Mouse (Mus musculus) right cerebral cortex, postnatal 36 days (tissue): ENCODE measurements around the gene Sstr4.

Experiments used
- DNase-seq, 2 experiments: peaks; one replicate each; pipeline ENCODE4 v3.0.0; 2022; ENCODE audit warnings: low spot score in 2 of 2, mixed read lengths in 1 of 2

The Sstr4 gene

DNA sequence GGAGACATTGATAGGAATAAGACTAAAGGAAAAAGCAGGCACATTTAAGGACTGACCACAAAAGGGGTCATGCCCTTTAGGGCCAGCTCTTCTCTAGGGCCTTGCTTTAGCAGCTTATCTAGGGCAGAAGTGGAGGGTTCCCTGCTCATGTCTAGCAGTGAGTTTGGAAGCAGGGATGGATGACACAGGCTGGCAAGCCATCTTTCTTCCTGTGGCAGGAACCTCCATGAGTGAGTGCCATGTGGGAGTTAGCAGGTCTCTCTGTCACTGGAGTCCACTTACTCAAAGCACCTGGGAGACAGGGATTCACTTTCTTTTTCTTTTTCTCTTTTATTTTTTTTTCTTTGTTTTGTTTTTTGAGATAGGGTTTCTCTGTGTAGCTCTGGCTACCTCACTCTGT, 1.3 kb upstream of the Sstr4 start:
- no peak for DNase-seq

- DNase-seq: peak in 1 of 2 experiments; percentile 16
Measured at GRCm38 (mm10) chr2:148396209-148396608, 1.1 kb downstream of the Sstr4 start.

GRCm38 (mm10) chr2:148397015-148397783, 2.1 kb downstream of the Sstr4 start:
- no peak for DNase-seq

DNA sequence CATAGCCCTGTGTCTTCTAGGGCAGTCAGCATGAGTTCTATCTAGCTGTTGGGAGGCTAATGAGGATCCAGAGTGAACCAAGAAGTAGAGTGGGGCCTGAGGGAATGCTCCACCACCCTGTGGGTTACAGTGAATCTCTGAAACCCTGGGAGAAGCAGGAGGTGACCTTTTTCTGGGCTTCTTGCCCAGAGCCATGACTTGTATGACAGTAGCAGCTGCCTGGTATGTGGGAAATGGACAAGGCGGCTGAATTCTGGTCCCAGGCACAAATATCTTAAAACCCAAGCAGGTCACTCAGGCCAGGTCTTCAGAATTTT, 2.6 kb downstream of the Sstr4 start:
- DNase-seq: no peak

- no peak for DNase-seq
Measured at GRCm38 (mm10) chr2:148398901-148399685, 3.9 kb downstream of the Sstr4 start.

DNA sequence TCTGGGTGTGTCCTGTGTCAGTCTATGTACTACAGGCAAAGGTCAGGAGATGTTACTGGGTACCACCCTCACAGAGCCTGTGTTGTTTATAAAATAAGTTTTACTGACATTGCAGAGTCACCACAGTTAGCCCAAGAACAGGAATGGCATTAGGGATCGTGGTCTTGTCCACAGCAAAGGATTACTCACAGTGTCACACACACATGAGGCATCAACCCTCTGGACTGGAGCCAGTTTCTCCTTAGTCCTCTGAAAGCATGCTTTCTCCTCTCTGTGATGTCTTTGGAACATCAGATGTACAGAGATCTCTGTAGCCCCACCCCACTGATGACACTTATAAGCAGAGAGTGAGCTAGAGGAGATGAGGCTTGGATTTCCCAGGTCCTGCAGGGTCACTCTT, 7.1 kb downstream of the Sstr4 start:
- DNase-seq: no peak

DNA sequence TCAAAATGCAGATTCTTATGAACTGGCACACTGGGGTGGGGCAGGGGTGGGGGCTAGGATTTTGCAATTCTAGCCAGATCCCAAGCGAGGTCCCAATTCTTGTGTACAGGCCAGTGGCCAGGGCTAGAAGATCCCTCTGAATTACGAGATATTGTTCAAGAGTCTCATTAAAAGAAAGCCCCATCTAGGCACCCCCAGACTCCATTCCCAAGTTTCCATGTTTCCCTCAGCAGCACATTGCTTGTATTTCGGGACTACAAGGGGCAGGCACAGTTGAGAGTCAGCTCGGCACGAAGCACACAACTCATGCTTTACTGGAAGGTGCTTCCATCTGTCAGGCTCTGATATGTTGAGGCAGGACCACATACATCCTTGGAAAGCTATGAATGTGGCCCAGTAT, 9.8 kb downstream of the Sstr4 start:
- no peak for DNase-seq

DNA sequence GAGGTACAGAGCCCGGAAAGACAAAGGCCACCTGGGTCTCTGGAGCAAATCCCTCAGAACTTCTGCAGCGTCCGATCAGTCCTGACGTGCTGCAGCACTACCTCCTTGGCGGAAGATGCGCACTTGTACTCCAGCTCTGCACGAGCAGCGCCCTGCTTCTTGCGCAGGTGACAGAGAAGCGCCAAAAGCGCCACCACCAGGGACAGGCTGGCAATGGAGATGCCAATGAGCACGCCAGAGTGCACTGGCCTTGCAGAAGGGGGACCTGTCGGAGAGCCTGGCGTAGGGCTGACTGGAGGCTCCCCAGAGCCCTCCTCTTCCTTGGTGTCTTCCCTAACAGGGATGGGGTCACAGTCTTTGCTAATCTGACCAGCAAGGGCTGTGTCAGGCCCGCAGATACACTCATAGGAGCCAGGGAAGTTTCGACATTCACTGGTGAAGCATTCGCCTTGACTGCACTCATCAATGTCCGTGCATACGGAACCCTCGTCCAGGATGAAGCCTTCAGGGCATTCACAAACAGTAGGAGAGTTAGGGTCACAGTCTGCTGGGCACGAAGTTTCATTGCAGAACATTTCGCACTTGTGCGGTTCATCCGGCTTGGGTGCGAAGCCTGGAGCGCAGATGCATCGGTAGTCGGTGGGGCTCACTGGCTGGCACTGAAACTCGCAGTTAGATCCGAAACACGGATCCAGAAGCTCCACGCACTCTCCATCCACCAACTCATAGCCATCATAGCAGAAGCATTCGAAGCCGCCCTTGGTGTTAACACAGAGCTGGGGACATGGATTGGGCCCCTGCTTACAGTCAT, 11.2 kb downstream of the Sstr4 start:
- peak in 1 of 2 experiments; percentile 28 for DNase-seq

- no peak for DNase-seq
Measured at GRCm38 (mm10) chr2:148406971-148407869, 12.1 kb downstream of the Sstr4 start.

DNA sequence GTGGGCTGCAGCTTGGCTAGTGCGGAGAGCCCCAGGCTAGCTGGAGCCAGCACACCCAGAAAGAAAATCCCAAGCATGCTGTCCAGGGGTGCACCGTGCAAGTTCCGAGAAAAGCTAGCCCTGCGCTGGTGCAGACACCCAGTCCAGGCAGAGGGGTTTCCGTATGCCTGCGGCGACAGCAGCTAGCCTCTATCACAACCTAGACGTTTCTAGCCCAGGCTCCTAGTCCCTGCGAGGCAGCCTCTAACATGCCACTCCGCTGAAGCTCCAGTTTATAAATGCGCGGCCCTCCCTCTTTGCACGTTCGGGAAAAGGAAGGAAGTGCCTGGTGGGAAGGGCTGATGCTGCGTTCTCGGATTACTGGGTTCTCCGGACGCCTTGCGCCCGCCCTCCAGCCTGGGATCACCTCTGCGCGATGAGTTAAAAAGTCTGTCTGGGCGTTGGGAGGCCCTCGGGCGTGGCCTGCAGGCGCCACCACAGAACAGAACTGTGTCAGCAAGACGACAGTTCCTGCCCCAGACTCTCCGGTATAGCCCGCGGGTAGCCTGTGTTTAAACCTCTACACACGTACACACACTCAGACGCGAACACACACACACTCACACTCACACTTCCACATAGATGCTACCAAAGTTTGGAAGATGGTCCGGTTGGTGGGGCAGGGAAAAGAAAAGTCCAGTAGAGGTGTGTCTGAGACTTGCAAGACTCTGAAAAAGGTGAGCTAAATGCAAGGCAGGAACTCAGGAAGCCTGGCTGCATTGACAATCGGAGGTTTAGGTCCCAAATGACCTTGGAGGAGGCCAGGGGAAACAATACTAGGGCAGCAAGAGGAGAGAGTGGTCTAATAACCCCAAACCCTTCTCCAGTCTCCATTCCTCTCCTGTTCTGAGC, 13.0 kb downstream of the Sstr4 start, which contains the start of gene Thbd:
Gene Thbd (minus strand): TSS at position 319 of the 891 bp plus-strand sequence.
- DNase-seq: peak in 1 of 2 experiments; percentile 7

- DNase-seq: no peak
Measured at GRCm38 (mm10) chr2:148408761-148409120, 13.6 kb downstream of the Sstr4 start.

DNA sequence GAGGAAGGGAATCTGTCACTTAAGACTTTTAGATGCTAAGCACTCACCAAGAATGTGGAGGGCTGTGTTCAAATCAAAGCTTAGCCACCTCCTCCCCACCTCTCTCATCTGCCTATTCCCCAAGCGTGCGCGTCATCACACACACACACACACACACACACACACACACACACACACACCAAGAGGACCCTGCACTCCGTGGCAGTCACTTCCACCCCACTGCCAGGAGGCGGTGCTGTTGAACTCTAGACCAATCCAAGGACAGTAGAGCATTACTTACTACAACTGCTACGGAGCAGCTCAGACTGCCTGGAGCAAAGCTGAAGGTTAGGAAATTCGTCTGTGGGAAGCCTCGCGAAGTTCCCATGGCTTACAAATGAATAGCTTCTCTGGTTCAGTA, 14.0 kb downstream of the Sstr4 start:
- DNase-seq: peak; percentile 75 to 77

DNA sequence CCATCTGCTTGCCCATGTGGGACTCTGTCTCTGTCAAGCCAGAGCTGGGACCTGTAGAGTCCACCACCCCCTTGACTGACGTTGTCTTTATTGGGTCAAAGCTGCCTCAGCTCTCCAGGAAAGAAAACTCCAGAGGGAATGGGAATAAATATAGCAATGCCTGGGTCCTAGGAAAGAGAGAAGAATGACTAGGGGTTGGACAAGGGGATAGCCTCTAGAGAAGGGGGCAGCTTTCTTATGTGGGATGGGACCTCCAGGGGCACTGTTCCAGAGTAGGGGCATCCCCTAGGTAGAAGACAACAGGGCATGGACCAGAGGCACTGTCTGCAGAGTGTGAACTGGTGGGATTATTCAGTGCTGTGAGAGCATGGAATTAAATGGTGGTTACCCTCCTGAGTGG, 14.7 kb downstream of the Sstr4 start:
- no peak for DNase-seq

DNA sequence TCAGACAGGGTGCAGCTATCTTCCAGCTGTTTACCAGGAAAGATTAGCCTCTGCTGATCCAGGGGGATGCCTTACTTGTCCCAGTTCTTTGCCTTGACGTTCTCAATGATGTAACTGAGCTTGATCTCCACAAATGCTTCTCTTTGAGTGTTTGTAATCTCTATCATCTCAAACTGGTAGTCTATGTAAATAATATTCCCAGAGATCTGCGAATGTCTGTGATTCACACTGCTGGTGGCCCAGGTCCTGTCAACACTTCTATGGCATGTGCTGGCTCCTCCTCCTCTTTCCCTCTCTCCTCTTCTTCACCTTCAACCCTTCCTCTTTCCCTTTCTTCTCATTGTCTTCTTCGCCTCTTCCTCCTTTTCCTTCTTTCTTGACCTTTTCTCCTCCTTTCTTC, 24.0 kb downstream of the Sstr4 start:
- no peak for DNase-seq

GRCm38 (mm10) chr2:148419776-148420175, 24.6 kb downstream of the Sstr4 start:
- no peak for DNase-seq

DNA sequence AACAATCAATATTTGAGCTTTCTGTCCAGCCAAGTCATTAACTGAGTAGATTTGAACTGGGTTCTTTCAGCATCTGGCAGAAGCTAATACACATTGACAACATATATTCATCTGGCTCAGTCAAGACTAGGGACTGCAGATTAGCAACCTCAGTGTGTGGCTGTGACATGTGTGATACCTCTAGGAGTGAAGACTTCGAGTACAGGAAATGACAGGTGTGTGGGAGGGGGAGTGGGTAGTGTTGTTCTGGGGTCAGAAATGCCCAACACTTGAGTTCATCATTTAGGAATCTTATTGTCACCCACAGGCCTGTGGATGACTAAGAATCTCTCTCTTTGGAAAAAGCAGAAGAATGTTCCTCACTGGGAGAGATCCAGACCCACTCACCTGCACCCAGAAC, 26.0 kb downstream of the Sstr4 start:
- no peak for DNase-seq

GRCm38 (mm10) chr2:148421706-148422105, 26.6 kb downstream of the Sstr4 start:
- no peak for DNase-seq

DNA sequence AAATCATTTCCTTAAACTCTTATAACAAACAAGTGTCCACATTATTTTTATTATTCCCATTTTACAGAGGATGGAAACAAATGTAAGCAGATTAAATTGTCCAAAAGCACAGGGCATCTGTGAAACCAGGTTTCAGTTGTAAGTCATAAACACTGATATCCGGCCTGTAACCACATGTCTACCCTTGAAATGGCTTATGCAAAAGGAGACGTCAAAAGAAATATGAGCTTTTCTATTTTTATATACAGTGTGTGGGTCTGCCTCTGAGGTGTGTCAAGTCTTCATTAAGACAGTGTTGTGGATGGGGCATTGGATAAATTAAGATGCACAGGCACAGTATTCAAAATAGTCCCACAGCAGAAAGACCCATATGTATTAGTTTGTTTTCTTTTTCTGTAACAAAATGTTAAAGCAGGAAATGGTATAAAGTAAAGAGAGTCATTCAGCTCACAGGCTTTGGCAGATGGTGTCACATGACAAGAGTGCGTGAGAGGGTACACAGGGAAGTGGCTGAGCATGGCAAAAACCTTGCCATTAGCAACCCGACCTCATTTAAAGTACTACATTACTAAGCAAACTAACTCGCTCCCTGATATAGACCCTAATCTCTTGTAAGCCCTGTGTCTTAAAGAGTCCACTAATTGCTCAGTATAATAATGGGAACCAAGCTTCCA, 30.7 kb downstream of the Sstr4 start:
- no peak for DNase-seq

- no peak for DNase-seq
Measured at GRCm38 (mm10) chr2:148427553-148427952, 32.4 kb downstream of the Sstr4 start.

GRCm38 (mm10) chr2:148428523-148428922, 33.4 kb downstream of the Sstr4 start:
- DNase-seq: no peak
